Mouse (Mus musculus) cerebellum, postnatal 36 days (tissue): ENCODE measurements at regions not wholly inside any gene's neighbourhood (a gene's known extent, or its start where the extent isn't known, plus 50 kb on each side); places are given as distances from the start of the nearest gene placed in this dataset.

ENCODE experiments used
- DNase-seq, 2 experiments: peaks; one replicate each; pipeline ENCODE4 v3.0.0; 2021 to 2022; ENCODE audit warnings: mixed read lengths in 2 of 2

- DNase-seq = no peak
Observed at GRCm38 (mm10) chr1:69470614-69471250, 216.3 kb downstream of the Ikzf2 start.

- DNase-seq = no peak
Observed at GRCm38 (mm10) chr1:69469158-69469901, 217.7 kb downstream of the Ikzf2 start.

GRCm38 (mm10) chr1:69466534-69467275 is 220.3 kb downstream of the Ikzf2 start:
- DNase-seq = no peak

- DNase-seq = no peak
Observed at GRCm38 (mm10) chr1:69461191-69461590, 225.9 kb downstream of the Ikzf2 start.

- no peak for DNase-seq
Observed at GRCm38 (mm10) chr1:69459899-69460298, 227.1 kb downstream of the Ikzf2 start.

- DNase-seq = no peak
Observed at GRCm38 (mm10) chr1:69457471-69457870, 229.6 kb downstream of the Ikzf2 start.

- DNase-seq = no peak
Observed at GRCm38 (mm10) chr1:69453991-69454390, 233.1 kb downstream of the Ikzf2 start.

GRCm38 (mm10) chr1:69452910-69453309 is 234.1 kb downstream of the Ikzf2 start:
- DNase-seq = no peak

GRCm38 (mm10) chr1:69450455-69450854 is 236.6 kb downstream of the Ikzf2 start:
- DNase-seq = no peak

GRCm38 (mm10) chr1:69447276-69447675 is 239.8 kb downstream of the Ikzf2 start:
- no peak for DNase-seq

GRCm38 (mm10) chr1:69444722-69445121 is 242.3 kb downstream of the Ikzf2 start:
- DNase-seq = no peak

GRCm38 (mm10) chr1:69443466-69443865 is 243.6 kb downstream of the Ikzf2 start:
- DNase-seq = no peak

- DNase-seq = no peak
Observed at GRCm38 (mm10) chr1:69440564-69441334, 246.3 kb downstream of the Ikzf2 start.

- DNase-seq = no peak
Observed at GRCm38 (mm10) chr1:69437042-69437441, 250.0 kb downstream of the Ikzf2 start.

GRCm38 (mm10) chr1:69433655-69434357 is 253.2 kb downstream of the Ikzf2 start:
- DNase-seq = no peak

- no peak for DNase-seq
Observed at GRCm38 (mm10) chr1:69430683-69431407, 256.2 kb downstream of the Ikzf2 start.

- DNase-seq = no peak
Observed at GRCm38 (mm10) chr1:69429632-69430031, 257.4 kb downstream of the Ikzf2 start.

GRCm38 (mm10) chr1:69397676-69398075 is 289.4 kb downstream of the Ikzf2 start:
- DNase-seq = no peak

GRCm38 (mm10) chr1:69382374-69382773 is 274.5 kb upstream of the Erbb4 start:
- no peak for DNase-seq

- no peak for DNase-seq
Observed at GRCm38 (mm10) chr1:69379741-69380140, 271.9 kb upstream of the Erbb4 start.

GRCm38 (mm10) chr1:69376923-69377706 is 269.3 kb upstream of the Erbb4 start:
- DNase-seq = no peak
